Mouse (Mus musculus): ENCODE results near the gene Gm28043.

- TF ChIP-seq CTCF (IDR thresholded peaks at IDR 0.05; ENCODE audit: insufficient read depth, low read length) (no peak), POLR2A (IDR thresholded peaks at IDR 0.05; ENCODE audit: borderline replicate concordance, extremely low read depth, low read depth, low read length) (no peak)
Observed at GRCm38 (mm10) chr17:29628946-29629345, 14.3 kb downstream of the Gm28043 start.

All from lung, adult 2 months (tissue).